Mouse (Mus musculus) liver, adult 2 months (tissue): ENCODE measurements around the gene Coq7. TPM values are rescaled to one million over a fixed set of nuclear protein-coding genes. Genes with fewer than 3 reads are reported as not detected.

Experiments
- DNase-seq: peaks from one replicate; pipeline ENCODE4 v3.0.0-alpha.2; 2011; ENCODE audit warnings: low read depth, low spot score; ENCODE audit errors: extremely low read depth
- H3K27ac ChIP-seq: fragments of 200-500 bp; replicated peaks from 2 replicates; pipeline ENCODE4 v1.5.1; 2012; ENCODE audit warnings: low read depth, mild to moderate bottlenecking, control low read depth, inconsistent platforms, low read length; ENCODE audit not compliant: insufficient read depth
- H3K27me3 ChIP-seq: fragments of 200-500 bp; 2 replicates; pipeline ENCODE4 v1.6.1; 2012; ENCODE audit warnings: mild to moderate bottlenecking, moderate library complexity, low read length, inconsistent platforms; ENCODE audit not compliant: control insufficient read depth, insufficient read depth
- H3K36me3 ChIP-seq: fragments of 200-500 bp; 2 replicates; pipeline ENCODE4 v1.6.1; 2012; ENCODE audit warnings: low read length, inconsistent platforms; ENCODE audit not compliant: control insufficient read depth, insufficient read depth
- H3K4me1 ChIP-seq: fragments of 200-500 bp; 2 replicates; pipeline ENCODE4 v1.6.1; 2011; ENCODE audit warnings: low read length; ENCODE audit not compliant: control insufficient read depth, insufficient read depth
- H3K4me3 ChIP-seq: fragments of 200-500 bp; 2 replicates; pipeline ENCODE4 v1.5.1; 2011; ENCODE audit warnings: low read depth, mild to moderate bottlenecking, control low read depth, low read length, moderate library complexity; ENCODE audit not compliant: insufficient read depth
- H3K79me2 ChIP-seq: fragments of 200-500 bp; 2 replicates; pipeline ENCODE4 v1.6.1; 2012; ENCODE audit warnings: inconsistent platforms, mild to moderate bottlenecking, low read length, moderate library complexity; ENCODE audit not compliant: control insufficient read depth, insufficient read depth
- H3K9ac ChIP-seq: fragments of 200-500 bp; 2 replicates; pipeline ENCODE4 v1.6.1; 2012; ENCODE audit warnings: low read depth, mild to moderate bottlenecking, control low read depth, inconsistent platforms, low read length
- CTCF ChIP-seq: fragments of 200-500 bp; IDR thresholded peaks from 2 replicates; pipeline ENCODE4 v1.5.1; 2011; ENCODE audit warnings: low read depth, low read length, control low read depth
- POLR2A ChIP-seq: fragments of 200-500 bp; IDR thresholded peaks from 2 replicates; pipeline ENCODE4 v1.6.1; 2011; ENCODE audit warnings: low read length, control low read depth; ENCODE audit not compliant: insufficient read depth; ENCODE audit errors: extremely low read depth
- WGBS: fragments of 180-500 bp; shearing (Covaris S2); methylation state at CpG from one replicate; pipeline ENCODE4 v1.1.7; 2018; 5-methylcytosine and 5-hydroxymethylcytosine counted together
- polyA plus RNA-seq: library from polyadenylated mRNA; depleted of rRNA; stranded (reverse); fragments of >200 nt; gene quantifications from 2 replicates; pipeline ENCODE4 v1.2.3, GENCODE M21; 2012
- total RNA-seq: library from RNA; depleted of rRNA; stranded (reverse); fragments of >200 nt; gene quantifications from 2 replicates; pipeline ENCODE4 v1.2.3, GENCODE M21; 2014

The Coq7 gene
- total and polyA plus RNA-seq, 2 experiments, result 40.1 to 41.5 TPM

DNA sequence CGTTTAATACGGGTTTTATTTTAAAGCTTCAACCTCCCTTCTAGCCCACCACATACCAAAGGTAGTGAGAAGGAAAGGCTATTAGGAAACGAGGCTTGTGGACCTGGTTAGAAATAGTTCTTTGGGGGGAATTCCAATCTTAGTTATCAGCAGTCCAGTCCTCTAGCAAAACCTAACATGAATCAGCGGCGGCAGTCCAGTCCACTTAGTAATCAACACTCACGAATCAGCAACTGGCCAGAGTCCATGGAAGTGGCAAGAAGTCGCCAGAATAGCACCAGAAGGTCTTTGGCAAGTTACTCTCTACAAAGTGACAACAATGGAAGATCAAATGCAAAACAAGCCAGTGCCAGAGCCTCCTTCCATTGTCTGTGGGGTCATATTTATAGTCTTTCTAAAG lies 24.6 kb downstream of the Coq7 start:
- Histone ChIP-seq H3K9ac (no peak overlapping the region), H3K79me2 (no peaks in the 10 kb centered on the region), H3K4me1 (no peaks in the 10 kb centered on the region), H3K27ac (no peak overlapping the region), H3K27me3 (no peaks in the 10 kb centered on the region), H3K4me3 (no peak overlapping the region), H3K36me3 (no peaks in the 10 kb centered on the region)
- no peak for DNase-seq
- no peak for TF ChIP-seq POLR2A
- no peak for TF ChIP-seq CTCF
- WGBS, result 71% methylated on average over 7 of the region's 7 CpGs

DNA sequence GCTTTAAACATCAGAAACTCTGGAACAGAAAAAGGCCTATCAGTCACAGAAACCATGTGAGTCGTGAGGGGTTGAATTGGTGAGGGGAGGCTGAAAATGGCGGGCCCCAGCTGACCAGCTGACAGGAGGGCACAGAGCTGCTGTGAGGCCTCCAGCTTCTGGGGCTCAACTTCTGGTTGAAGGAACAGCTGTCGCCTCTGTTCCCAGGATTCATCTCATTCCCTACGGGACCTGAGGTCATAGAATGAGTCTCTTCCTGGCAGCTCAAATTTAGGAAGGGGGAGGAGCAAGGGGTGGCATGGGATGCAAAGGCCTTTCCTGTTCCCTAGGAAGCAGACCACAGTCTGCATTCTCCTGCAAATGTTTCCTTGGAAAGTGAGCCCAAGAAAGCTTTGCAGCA lies 29.3 kb downstream of the Coq7 start:
- TF ChIP-seq CTCF (no peak), POLR2A (no peak)
- no peaks in the 10 kb centered on the region for H3K79me2 ChIP-seq
- no peaks in the 10 kb centered on the region for H3K27me3 ChIP-seq
- no peaks in the 10 kb centered on the region for H3K4me1 ChIP-seq
- DNase-seq, result no peak
- no peak overlapping the region for H3K4me3 ChIP-seq
- H3K36me3 ChIP-seq, result no peaks in the 10 kb centered on the region
- no peak overlapping the region for H3K9ac ChIP-seq
- WGBS, result 90% methylated on average over 4 of the region's 4 CpGs
- H3K27ac ChIP-seq, result no peak overlapping the region

DNA sequence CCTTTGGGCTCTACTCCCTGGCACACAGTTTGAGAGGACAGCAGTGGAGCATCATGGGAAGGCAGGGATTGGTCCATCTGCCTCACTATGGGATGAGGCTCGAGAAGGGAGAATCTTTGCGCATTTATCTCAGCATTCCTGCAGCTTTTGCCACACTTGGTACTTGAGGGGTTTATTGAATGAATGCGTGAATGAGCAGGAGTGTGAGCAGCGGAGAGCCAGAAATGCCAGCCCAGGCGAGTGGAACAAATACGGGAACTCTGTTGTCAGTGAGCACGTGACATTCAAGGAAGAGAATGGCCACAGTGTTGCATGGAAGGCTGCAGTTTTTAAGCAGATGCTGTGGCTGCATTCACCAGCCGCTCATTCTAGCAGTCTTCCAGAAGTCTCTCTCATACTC lies 30.8 kb downstream of the Coq7 start:
- H3K9ac ChIP-seq, result no peak overlapping the region
- no peak for TF ChIP-seq POLR2A
- TF ChIP-seq CTCF, result no peak
- 87% methylated on average over 8 of the region's 8 CpGs for WGBS
- no peak overlapping the region for H3K27ac ChIP-seq
- H3K36me3 ChIP-seq, result no peaks in the 10 kb centered on the region
- DNase-seq, result no peak
- H3K4me3 ChIP-seq, result no peak overlapping the region
- no peaks in the 10 kb centered on the region for H3K27me3 ChIP-seq
- H3K4me1 ChIP-seq, result no peaks in the 10 kb centered on the region
- no peaks in the 10 kb centered on the region for H3K79me2 ChIP-seq

DNA sequence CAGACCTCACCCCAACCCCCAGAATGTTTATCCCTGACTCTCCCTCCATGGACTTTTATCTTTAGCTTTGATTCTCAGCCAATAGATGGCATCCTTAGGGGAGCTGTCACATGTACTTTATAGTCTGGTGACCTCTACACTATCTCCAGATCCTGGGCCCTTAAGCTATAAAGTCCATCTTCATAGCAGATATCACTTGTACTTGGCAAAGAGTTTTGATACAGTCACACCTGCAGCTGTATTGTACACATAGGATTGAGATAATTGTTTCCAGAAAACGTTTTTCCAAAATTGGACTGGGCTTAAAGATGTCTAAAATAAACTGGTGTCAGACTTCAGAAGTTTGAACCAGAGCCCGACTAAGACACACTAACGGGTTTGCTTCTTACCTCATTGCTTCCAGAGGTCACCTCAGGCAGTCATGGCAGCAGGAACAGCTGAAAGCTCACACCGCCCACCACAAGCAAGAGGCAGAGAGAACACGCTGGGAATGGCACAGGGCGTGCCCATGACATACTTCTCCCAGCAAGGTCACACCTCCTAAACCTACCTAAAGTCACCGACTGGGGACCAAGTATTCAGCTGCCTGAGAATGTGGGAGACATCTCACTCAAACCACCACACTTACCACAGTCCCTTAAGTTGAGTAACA lies 33.2 kb downstream of the Coq7 start:
- DNase-seq, result no peak
- no peaks in the 10 kb centered on the region for H3K36me3 ChIP-seq
- WGBS, result 73% methylated on average over 7 of the region's 7 CpGs
- H3K4me3 ChIP-seq, result no peak overlapping the region
- H3K79me2 ChIP-seq, result no peaks in the 10 kb centered on the region
- no peaks in the 10 kb centered on the region for H3K4me1 ChIP-seq
- TF ChIP-seq CTCF (no peak), POLR2A (no peak)
- H3K9ac ChIP-seq, result no peak overlapping the region
- H3K27me3 ChIP-seq, result no peaks in the 10 kb centered on the region
- no peak overlapping the region for H3K27ac ChIP-seq

DNA sequence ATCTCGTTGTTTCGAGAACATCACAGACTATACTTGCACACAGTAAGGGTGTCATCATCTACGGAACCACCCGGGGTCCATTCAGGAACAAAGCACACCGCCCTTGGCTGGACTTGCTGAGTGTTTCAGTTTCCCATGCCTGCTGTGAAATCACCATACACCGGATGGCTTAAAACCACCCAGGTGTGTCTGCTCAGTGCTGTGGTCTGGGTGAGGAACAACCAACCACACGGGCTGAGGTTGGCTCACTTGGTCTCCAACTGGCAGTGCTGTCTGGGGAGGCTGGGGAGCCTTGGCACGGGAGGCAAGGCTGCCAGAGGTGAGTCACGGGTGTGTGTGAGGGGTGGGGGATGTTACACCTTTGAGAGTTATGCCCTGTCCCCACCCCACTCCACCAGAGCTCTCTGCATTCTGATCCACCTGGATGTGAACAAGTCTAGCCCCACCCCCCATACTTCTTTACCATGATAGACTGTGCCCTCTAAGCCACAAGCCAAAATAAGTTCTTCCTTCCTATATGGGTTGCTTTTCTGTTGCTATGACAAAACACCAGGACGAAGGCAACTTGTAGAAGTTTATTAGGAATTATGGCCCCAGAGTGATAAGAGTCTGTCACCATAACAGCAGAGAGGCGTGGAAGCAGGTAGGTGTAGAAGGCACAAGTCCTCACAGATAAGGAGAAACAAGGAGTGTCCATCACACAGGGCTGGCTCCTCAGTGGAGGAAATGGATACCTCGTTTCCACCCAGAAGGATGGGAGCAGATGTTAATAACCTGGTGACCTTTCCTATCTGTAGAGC lies 34.0 kb downstream of the Coq7 start:
- Histone ChIP-seq H3K36me3 (no peaks in the 10 kb centered on the region), H3K4me1 (no peaks in the 10 kb centered on the region), H3K4me3 (no peak overlapping the region), H3K27me3 (no peaks in the 10 kb centered on the region), H3K79me2 (no peaks in the 10 kb centered on the region), H3K27ac (no peak overlapping the region), H3K9ac (no peak overlapping the region)
- no peak for DNase-seq
- 83% methylated on average over 12 of the region's 12 CpGs for WGBS
- no peak for TF ChIP-seq POLR2A
- TF ChIP-seq CTCF, result no peak
